Mouse (Mus musculus): ENCODE results near the gene Slc35e4.
"Not testable (repeated sequence)": the region's sequence is repeated elsewhere in the genome, so short reads cannot be mapped to it uniquely, and the experiment has no call there.

The Slc35e4 gene

DNA sequence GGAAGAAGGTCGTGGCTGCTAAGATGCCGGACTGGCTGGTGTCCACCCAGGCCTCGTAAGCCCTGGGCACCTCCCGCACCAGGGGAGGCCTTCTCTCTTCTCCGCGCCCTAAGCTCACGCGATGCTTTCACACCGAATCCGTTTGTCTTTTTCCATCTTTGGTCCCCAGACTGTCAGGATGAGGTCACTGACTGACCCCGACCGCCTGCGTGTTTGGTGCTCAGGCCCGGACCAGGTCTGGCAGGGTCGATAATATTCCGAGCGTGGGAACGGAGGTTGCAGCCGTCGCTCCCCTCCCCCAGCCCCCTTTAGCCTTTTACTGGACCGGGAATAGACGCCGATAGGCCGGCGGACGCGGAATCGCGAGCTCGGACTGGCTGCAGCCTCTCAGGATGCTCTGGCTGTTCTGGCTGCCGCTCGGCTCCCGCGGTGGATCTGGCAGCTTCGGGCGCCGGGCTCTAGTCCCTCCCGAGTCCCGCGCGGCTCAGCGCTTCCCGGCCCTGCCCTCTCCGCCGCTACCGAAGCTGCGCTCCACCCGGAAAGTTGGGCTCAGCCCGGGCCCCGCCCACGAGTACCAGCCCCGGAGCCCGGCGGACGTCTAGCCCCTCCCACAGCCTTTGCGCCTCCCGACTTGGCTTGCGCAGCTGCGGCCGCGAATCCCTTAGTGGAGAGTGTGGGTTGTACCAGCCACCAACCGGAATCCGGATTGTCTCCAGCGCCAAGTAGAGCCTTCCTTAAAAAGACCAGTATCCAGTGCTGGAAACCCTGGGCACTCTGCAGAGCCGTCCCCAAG, 952 bp downstream of the Slc35e4 start:
- peak; percentile 61 for DNase-seq (ENCODE audit: low read depth)

GRCm38 (mm10) chr11:3912875-3913271, 1.6 kb downstream of the Slc35e4 start:
- DNase-seq (ENCODE audit: low read depth), result no peak

DNA sequence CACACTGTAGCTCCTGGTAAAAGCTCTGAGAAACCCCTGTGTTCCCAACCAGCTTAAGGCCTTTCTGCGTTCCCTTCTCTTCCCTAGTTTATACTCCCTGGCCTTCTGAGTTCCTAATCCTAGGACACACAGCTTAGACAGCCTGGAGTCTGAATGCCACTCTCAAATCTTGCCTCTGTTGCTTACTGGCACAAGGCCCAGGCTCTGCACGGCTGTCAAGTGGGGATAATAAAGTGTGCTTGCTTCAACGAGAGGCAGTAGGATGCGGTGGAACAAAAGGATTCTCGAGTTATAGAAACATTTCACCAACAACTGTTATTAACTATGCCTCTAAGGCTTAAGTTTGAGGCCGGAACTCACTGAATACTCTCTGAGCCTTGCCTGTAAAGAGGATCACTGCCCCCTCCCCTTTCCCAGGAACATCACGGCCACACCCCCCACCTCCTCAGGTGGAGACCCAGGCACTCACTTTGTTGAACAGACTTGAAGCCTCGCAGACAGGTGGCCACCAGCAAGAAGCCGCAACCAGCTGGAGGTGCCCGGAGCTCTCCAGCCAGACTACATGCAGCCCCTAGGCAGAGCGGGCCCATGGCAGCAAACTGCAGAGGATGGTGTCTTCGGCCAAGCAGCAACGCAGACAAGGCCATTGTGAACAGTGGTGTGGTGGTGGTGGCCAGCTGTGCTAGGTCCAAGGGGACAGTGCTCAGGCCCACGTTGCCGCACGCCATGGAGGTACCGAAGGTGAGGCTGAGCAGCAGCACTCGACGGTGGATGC, 2.2 kb downstream of the Slc35e4 start:
- DNase-seq (ENCODE audit: low read depth), result no peak

DNA sequence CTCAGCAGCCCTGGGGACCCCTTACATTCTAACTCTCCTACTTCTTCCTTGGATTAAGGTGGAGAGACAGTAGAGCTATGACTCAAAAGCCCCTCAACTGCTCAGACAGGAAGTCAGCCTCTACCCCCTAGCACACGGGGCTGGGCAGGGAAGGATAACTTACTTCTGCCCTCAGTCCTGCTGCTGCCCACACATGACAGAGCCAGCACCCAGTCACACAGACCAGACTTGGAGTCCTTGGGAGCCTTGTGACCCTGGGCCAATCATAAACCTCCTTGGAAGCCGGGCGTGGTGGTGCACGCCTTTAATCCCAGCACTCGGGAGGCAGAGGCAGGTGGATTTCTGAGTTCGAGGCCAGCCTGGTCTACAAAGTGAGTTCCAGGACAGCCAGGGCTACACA, 3.0 kb downstream of the Slc35e4 start:
- DNase-seq (ENCODE audit: low read depth), result not testable (repeated sequence)

DNA sequence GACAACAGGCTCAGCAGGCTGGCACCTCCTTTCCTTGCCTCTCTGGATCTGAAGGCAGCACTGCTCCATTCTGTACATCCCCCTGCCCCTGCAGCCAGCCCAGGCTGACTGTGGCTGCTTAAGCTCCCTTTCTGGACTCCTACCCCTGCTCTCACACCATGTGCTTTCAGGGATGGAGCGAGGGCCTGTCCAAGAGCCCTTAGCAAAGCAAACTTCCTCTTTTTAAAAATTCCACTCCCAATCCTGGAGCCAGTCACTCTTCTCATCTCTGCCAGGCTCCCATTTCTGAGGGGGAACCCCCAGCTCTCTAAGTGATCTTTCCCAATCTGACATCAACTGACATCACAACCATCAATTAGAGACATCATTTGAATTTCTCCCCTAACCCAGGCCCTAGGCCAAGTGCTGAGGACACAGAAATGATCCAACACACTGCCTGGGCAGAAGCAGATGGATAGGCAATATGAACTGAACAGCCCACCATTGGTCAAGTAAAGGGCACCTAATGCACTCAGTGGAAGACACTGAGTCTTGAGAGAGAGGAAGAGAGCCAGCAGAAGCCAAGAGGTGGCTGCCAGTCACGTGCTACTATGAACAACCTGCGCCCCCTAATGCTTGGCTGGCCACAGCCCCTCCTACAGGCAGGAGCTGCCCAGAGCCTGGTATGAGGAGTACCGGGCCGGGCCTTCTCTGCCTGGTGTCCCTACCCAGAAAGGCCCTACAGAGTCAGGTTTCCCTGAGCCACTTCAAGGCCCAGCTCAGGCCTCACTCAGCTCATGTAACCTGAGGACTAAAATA, 3.8 kb downstream of the Slc35e4 start:
- no peak for DNase-seq (ENCODE audit: low read depth)

DNA sequence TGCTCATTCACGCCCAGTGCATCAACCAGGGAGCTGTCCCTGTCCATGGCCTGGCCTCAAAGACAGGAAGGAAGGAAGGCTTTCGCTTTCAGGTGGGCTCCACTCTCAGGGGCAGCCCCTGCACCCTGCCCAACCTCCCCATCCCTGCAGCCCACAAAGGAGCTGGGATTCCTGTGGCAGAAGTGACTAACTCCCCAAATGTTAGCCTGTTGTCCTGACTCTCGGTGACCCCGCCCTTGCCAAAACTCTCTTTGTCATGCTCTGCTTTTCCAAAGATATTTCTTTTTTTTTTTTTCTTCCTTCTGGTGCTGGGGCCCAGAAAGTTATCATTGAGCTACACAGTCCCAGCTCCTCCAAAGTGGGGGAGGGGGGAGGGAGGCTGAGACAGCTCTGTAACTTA, 5.2 kb downstream of the Slc35e4 start:
- DNase-seq (ENCODE audit: low read depth), result no peak

- no peak for DNase-seq (ENCODE audit: low read depth)
Measured at GRCm38 (mm10) chr11:3905446-3905845, 9.0 kb downstream of the Slc35e4 start.

- DNase-seq (ENCODE audit: low read depth), result no peak
Measured at GRCm38 (mm10) chr11:3904673-3905072, 9.8 kb downstream of the Slc35e4 start.

DNA sequence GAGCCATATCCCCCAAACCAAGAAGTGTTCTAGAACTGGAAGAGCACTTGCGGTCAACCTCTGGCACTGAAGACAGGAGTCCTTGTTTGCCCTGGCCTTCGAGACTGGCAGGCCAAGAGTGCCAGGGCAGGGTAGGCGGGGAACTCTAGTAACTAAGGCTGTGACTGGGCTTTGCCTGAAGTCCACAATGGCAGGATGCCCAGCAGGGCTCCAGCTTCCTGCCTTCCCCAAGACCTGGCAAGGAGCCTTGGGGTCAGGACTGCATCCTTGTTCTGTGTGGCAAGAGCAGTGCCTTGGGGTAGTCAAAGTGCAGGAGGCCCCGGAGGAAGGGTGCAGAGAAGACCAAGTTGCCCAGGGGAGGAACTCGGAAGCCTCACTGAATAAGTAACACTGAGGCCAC, 11.4 kb downstream of the Slc35e4 start:
- DNase-seq (ENCODE audit: low read depth), result no peak

DNA sequence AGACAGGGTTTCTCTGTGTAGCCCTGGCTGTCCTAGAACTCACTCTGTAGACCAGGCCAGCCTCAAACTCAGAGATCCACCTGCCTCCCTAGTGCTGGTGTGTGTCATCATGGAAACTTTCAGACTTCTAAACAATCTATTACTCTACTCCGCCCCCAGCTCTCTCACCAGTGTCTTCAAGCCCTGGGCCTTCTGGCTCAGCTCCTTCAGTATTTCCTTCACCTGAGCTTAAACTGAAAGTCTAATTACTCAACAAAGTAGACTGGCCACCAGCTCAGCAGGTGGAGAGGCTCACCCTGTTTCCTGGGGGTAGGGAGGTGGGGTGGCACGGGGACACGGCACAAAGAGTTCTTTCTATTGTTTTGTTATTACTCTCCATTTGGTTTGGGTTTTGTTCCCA, 11.9 kb downstream of the Slc35e4 start:
- no peak for DNase-seq (ENCODE audit: low read depth)

DNA sequence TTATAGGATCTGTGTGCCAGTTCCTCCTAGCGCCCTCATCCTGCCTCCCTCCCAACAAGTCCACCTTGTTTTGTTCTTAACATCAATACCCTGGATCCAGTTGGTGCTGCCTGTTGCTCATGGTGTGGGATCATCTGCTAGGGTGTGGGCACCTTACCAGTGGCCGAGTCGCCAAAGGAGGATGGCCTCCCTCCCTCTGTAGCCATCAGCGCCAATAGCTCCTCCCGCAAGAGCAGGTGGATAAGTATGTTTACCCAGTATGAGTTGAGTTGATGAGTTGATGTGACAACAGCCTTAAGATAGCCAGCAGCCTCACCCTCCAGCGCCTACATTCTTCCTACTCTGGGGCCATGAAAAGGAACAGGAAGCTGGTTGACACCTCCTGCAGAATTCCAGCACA, 14.2 kb downstream of the Slc35e4 start:
- no peak for DNase-seq (ENCODE audit: low read depth)

- DNase-seq (ENCODE audit: low read depth), result no peak
Measured at GRCm38 (mm10) chr11:3895933-3896332, 18.5 kb downstream of the Slc35e4 start.

DNA sequence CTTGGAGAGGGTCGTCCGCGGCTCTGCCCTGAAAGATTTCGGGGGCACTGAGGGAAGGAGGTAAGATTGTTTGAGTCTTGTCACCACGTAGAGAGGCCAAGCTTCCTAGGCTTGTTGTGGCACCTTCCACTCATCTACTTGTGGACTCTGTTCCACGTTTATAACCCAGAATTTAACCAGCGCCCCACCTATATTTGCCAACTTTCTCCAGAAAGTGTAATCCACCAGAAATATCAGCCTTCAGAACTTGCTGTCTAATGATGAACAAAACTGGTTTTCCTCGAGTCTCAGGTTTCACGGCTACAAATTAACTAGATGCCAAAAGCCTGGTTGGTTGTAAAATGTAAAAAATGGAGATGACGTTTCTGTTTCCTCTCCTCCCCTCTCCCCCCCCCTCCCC, 19.0 kb downstream of the Slc35e4 start:
- no peak for DNase-seq (ENCODE audit: low read depth)

- DNase-seq (ENCODE audit: low read depth), result peak; percentile 92
Measured at GRCm38 (mm10) chr11:3894406-3895281, 19.8 kb downstream of the Slc35e4 start, which contains the start of the genes 4921536K21Rik and Dusp18. Gene 4921536K21Rik (minus strand): TSS chr11:3895098. Gene Dusp18 (plus strand): TSS chr11:3895240.

- no peak for DNase-seq (ENCODE audit: low read depth)
Measured at GRCm38 (mm10) chr11:3893970-3894369, 20.5 kb downstream of the Slc35e4 start.

- DNase-seq (ENCODE audit: low read depth), result peak; percentile 62
Measured at GRCm38 (mm10) chr11:3887331-3887730, 27.1 kb downstream of the Slc35e4 start.

GRCm38 (mm10) chr11:3883711-3884110, 30.8 kb downstream of the Slc35e4 start:
- no peak for DNase-seq (ENCODE audit: low read depth)

- peak; percentile 69 for DNase-seq (ENCODE audit: low read depth)
Measured at GRCm38 (mm10) chr11:3879836-3880235, 34.6 kb downstream of the Slc35e4 start.

- no peak for DNase-seq (ENCODE audit: low read depth)
Measured at GRCm38 (mm10) chr11:3878660-3879059, 35.8 kb downstream of the Slc35e4 start.

DNA sequence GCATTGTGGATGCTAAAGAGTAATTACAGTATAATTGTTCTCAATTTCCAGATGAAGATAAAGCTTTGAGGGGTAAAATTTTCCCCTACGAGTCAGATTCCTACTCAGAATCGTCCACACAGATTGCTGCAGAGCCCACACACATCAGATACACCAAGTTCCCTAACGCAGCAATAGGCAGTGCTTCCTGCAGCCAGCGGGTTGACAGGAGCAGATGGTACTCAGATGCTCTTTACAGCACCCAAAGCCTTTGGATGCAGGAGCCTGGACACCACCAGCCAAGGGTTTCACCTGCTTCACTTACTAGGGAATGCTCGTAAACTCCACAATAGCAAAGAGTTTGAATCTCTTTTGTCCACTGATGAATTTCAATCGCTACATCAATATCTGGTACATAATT, 38.0 kb downstream of the Slc35e4 start:
- DNase-seq (ENCODE audit: low read depth), result no peak

DNA sequence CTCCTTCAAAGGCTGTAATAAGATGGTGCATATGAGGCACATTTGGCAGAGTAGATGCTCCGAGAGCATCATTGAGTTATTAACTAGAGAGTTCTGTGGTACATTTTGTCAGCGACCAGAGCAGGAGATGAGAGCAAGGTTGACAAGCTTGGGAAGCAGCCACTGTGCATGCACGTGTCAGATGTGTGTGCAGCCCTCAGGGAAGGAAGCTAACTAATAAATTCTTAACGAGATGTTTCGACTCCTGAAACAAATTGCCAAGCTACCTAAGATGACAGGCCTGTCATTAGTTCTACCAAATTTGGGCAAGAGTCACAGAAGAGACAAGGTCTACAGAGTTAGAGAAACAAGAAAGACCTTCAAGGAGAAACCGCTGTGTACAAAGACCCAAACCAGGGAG, 50.1 kb downstream of the Slc35e4 start:
- DNase-seq (ENCODE audit: low read depth), result no peak
